Mouse (Mus musculus) hindbrain, postnatal 0 days (tissue): Measurements from ENCODE around the gene Fjx1. TPM values are rescaled to one million over a fixed set of nuclear protein-coding genes. Genes with fewer than 3 reads are reported as not detected.
A peak's percentile ranks its signal among the peaks of the same experiment; 100 is the strongest.

ENCODE experiments used
- ATAC-seq: fragments of 200-750 bp; cut with Nextera tagmentation; 2 replicates; pipeline ENCODE4 v1.8.0; 2017; ENCODE audit warnings: mild to moderate bottlenecking, moderate TSS enrichment, moderate library complexity
- DNase-seq: peaks from one replicate; pipeline ENCODE4 v3.0.0-alpha.2; 2015; ENCODE audit warnings: low spot score
- H3K27ac ChIP-seq: fragments of 300-500 bp; sonication (generic); 2 replicates; pipeline ENCODE4 v1.5.1; 2014; ENCODE audit warnings: mild to moderate bottlenecking
- H3K27me3 ChIP-seq: fragments of 300-500 bp; sonication (generic); 2 replicates; pipeline ENCODE4 v1.6.1; 2014; ENCODE audit warnings: low read length, mixed read lengths; ENCODE audit not compliant: insufficient read depth
- H3K36me3 ChIP-seq: fragments of 300-500 bp; sonication (generic); 2 replicates; pipeline ENCODE4 v1.6.1; 2014; ENCODE audit warnings: low read length, mixed read lengths; ENCODE audit not compliant: insufficient read depth
- H3K4me1 ChIP-seq: fragments of 300-500 bp; sonication (generic); 2 replicates; pipeline ENCODE4 v1.6.1; 2014; ENCODE audit warnings: antibody characterized with exemption, low read length, mixed read lengths; ENCODE audit not compliant: insufficient read depth
- H3K4me2 ChIP-seq: fragments of 300-500 bp; sonication (generic); 2 replicates; pipeline ENCODE4 v1.6.1; 2014; ENCODE audit warnings: low read depth, mild to moderate bottlenecking, low read length, moderate library complexity, mixed read lengths
- H3K4me3 ChIP-seq: fragments of 300-500 bp; sonication (generic); 2 replicates; pipeline ENCODE4 v1.5.1; 2014; ENCODE audit warnings: low read length
- H3K9ac ChIP-seq: fragments of 300-500 bp; sonication (generic); replicated peaks from 2 replicates; pipeline ENCODE4 v1.6.1; 2014; ENCODE audit warnings: mild to moderate bottlenecking, low read length, moderate library complexity, mixed read lengths
- H3K9me3 ChIP-seq: fragments of 300-500 bp; sonication (generic); 2 replicates; pipeline ENCODE4 v1.6.1; 2016; ENCODE audit warnings: low read length, mixed read lengths
- CTCF ChIP-seq: IDR thresholded peaks from 2 replicates; pipeline ENCODE4 v1.5.1; 2016; ENCODE audit warnings: antibody characterized with exemption, control low read depth, low read depth
- WGBS: fragments of 180-500 bp; shearing (Covaris S2); extraction: QIAGEN DNeasy Blood & Tissue Kit; methylation state at CpG from one replicate; pipeline ENCODE4 v1.1.7; 2014; 5-methylcytosine and 5-hydroxymethylcytosine counted together
- polyA plus RNA-seq: library from polyadenylated mRNA; unstranded; fragments of >200 nt; fragmentation: Nextera tagmentation; extraction: Ambion mirVana; gene quantifications from 2 replicates; pipeline ENCODE4 v1.2.1, GENCODE M21; 2015
- total RNA-seq: library from RNA; depleted of rRNA; stranded (reverse); fragments of >200 nt; gene quantifications from 2 replicates; pipeline ENCODE4 v1.2.3, GENCODE M21; 2014

Fjx1 gene
- total and polyA plus RNA-seq, 2 experiments from 2014 or later, result 27.2 to 77.8 TPM

- H3K9me3 ChIP-seq, result no peaks in the 10 kb centered on the region
- no peak for TF ChIP-seq CTCF
- no peaks in the 10 kb centered on the region for H3K27me3 ChIP-seq
- no peak overlapping the region for H3K4me3 ChIP-seq
- H3K27ac ChIP-seq, result no peak overlapping the region
- no peak for ATAC-seq
- H3K36me3 ChIP-seq, result no peaks in the 10 kb centered on the region
- DNase-seq, result no peak
- no peaks in the 10 kb centered on the region for H3K4me1 ChIP-seq
- no peak overlapping the region for H3K4me2 ChIP-seq
- H3K9ac ChIP-seq, result no peak overlapping the region
Measured at GRCm38 (mm10) chr2:102427974-102428373, 24.3 kb downstream of the Fjx1 start.

- Histone ChIP-seq H3K4me1 (no peaks in the 10 kb centered on the region), H3K36me3 (no peaks in the 10 kb centered on the region), H3K27ac (no peak overlapping the region), H3K9ac (no peak overlapping the region), H3K4me3 (no peak overlapping the region), H3K4me2 (no peak overlapping the region), H3K27me3 (no peaks in the 10 kb centered on the region), H3K9me3 (no peaks in the 10 kb centered on the region)
- DNase-seq, result no peak
- WGBS, result 48% methylated on average over 3 of the region's 3 CpGs
- ATAC-seq, result no peak
- TF ChIP-seq CTCF, result no peak
Measured at GRCm38 (mm10) chr2:102426434-102426833, 25.9 kb downstream of the Fjx1 start.

DNA sequence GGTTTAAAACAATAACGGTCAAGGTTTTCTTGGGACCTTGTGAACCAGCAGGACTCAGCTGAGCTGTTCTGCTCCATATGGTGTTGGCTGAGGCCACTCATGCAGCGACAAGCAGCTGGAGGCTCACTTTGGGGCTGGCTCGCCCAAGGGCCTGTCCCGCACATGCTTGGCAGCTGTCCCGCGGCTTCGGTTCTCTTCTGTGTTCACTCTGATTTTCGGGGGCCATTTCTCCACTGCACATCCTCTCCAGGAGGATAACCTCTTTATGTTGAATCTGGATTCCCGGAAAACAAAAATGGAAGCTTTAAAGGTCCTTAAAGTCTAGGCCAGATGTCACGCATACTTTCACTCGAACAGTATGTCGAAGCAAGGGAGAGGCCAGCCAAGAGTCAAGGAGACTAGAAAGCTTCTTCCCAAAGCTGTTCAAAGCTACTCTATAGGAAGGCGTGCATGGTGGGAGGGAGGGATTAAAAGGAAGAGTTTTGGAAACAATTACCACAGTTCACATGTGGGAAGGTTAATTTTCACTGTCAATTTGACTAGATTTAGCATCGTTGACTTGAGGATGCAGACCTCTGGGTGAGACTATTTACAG lies 36.1 kb downstream of the Fjx1 start:
- Histone ChIP-seq H3K4me3 (no peak overlapping the region), H3K4me1 (no peaks in the 10 kb centered on the region), H3K9me3 (no peaks in the 10 kb centered on the region), H3K27me3 (no peaks in the 10 kb centered on the region), H3K36me3 (no peaks in the 10 kb centered on the region), H3K27ac (no peak overlapping the region), H3K9ac (no peak overlapping the region), H3K4me2 (no peak overlapping the region)
- 78% methylated on average over 14 of the region's 14 CpGs for WGBS
- DNase-seq, result no peak
- no peak for TF ChIP-seq CTCF
- no peak for ATAC-seq

- no peaks in the 10 kb centered on the region for H3K27me3 ChIP-seq
- H3K4me3 ChIP-seq, result no peak overlapping the region
- ATAC-seq (no peak), DNase-seq (no peak)
- H3K4me2 ChIP-seq, result no peak overlapping the region
- no peak overlapping the region for H3K27ac ChIP-seq
- no peaks in the 10 kb centered on the region for H3K9me3 ChIP-seq
- no peaks in the 10 kb centered on the region for H3K36me3 ChIP-seq
- 86% methylated on average over 2 of the region's 2 CpGs for WGBS
- H3K4me1 ChIP-seq, result no peaks in the 10 kb centered on the region
- TF ChIP-seq CTCF, result no peak
- no peak overlapping the region for H3K9ac ChIP-seq
Measured at GRCm38 (mm10) chr2:102412738-102413137, 39.6 kb downstream of the Fjx1 start.

DNA sequence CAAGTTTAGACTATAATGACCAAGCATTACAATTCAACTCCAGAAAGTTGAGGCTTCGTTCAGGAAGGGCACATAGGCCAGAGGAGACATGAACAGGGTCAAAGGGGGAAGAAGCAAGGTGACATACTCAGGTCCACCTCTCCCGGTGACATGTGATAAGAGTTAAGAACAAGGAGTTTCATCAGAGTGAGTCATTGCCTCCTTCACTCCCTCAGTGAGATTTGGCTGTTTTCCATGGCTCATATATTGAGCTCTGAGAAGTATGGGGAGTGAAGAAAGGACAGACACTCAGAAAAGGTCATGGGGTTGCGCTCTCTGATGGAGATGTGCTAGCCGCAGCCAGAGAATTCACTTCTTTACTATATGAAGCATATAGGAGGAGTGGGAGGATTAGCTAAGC lies 41.7 kb downstream of the Fjx1 start:
- no peaks in the 10 kb centered on the region for H3K36me3 ChIP-seq
- ATAC-seq (no peak), DNase-seq (no peak)
- no peaks in the 10 kb centered on the region for H3K9me3 ChIP-seq
- H3K4me3 ChIP-seq, result no peak overlapping the region
- no peak overlapping the region for H3K9ac ChIP-seq
- 0 out of 2 replicates have a peak, but pooled peaks cover 11% of the 10 kb centered on the region for H3K4me1 ChIP-seq
- H3K27me3 ChIP-seq, result no peaks in the 10 kb centered on the region
- 76% methylated on average over 4 of the region's 4 CpGs for WGBS
- TF ChIP-seq CTCF, result no peak
- H3K4me2 ChIP-seq, result no peak overlapping the region
- no peak overlapping the region for H3K27ac ChIP-seq

- Histone ChIP-seq H3K9ac (no peak overlapping the region), H3K27ac (no peak overlapping the region), H3K9me3 (no peaks in the 10 kb centered on the region), H3K4me3 (no peak overlapping the region), H3K27me3 (no peaks in the 10 kb centered on the region), H3K4me1 (0 out of 2 replicates have a peak, but pooled peaks cover 11% of the 10 kb centered on the region), H3K4me2 (no peak overlapping the region), H3K36me3 (no peaks in the 10 kb centered on the region)
- no peak for DNase-seq
- ATAC-seq, result no peak
- TF ChIP-seq CTCF, result no peak
- 92% methylated on average over 3 of the region's 3 CpGs for WGBS
Measured at GRCm38 (mm10) chr2:102409741-102410140, 42.6 kb downstream of the Fjx1 start.

DNA sequence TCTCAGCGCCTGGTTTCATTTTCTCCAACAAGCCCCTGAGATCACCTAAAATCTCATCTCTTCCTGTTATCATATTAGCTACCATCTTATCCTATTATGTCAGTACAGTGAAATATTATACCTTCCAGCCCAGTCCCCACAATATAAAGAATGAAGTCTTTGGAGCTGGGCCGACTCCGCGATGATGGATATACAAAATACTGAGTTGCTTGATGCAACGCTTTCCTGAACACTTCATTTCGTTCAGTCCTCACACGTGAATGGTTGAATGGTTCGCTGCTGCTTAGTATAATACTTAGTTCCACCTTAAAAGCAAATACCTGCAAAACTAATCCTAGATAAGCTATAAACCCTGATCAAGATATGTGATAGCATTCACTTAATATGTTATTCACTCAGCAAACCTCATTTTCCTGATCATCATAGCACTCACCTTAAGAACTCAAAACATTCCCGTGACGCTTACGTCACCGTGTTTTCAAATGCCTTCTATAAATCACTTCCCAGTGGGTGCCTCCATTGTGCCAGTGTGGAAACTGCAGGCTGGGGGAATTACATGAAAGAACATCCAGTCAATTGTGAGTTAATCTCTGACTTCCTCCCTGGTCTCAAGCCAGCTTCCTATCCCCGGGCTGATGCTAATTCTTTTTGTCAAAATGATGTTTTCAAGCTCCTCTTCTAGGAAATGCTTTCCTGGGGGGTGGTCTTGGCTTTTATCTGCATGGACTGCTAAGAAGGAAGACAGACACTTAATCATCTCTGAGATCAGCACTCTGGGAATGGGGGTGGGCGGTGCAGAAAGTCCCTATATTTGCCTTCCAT lies 44.7 kb downstream of the Fjx1 start, which contains the start of gene Trim44:
Trim44 (minus strand) TSS at position 466 of the 822 bp plus-strand sequence.
- H3K27me3 ChIP-seq, result no peaks in the 10 kb centered on the region
- H3K4me3 ChIP-seq, result no peak within 1 kb of the TSS
- WGBS, result 28% methylated on average over 14 of the region's 14 CpGs
- H3K27ac ChIP-seq, result peak within 1 kb of the TSS; percentile 48; the same call in 1 of the 2 replicates
- peak; percentile 70 for DNase-seq
- H3K4me1 ChIP-seq, result 0 out of 2 replicates have a peak, but pooled peaks cover 11% of the 10 kb centered on the region
- 0 out of 2 replicates have a peak, but pooled peaks have one; percentile 15 for TF ChIP-seq CTCF
- H3K36me3 ChIP-seq, result no peaks in the 10 kb centered on the region
- H3K9me3 ChIP-seq, result no peaks in the 10 kb centered on the region
- H3K4me2 ChIP-seq, result peak within 1 kb of the TSS; percentile 38
- 0 out of 2 replicates have a peak within 1 kb of the TSS, but pooled peaks have one; percentile 21 for H3K9ac ChIP-seq
- ATAC-seq, result peak; percentile 77
